Mouse (Mus musculus): Measurements from ENCODE around the gene Zfp69.

Zfp69 gene

GRCm38 (mm10) chr4:120925386-120925785, 26.1 kb downstream of the Zfp69 start:
- DNase-seq (ENCODE audit: low read depth, low spot score), result peak; percentile 70

GRCm38 (mm10) chr4:120924554-120925299, 26.8 kb downstream of the Zfp69 start, which contains the start of gene Exo5:
Gene Exo5 (minus strand): TSS chr4:120925017.
- peak; percentile 95 for DNase-seq (ENCODE audit: low read depth, low spot score)

- DNase-seq (ENCODE audit: low read depth, low spot score), result no peak
These were observed 30.0 kb downstream of the Zfp69 start for GRCm38 (mm10) chr4:120921461-120921860.

- no peak for DNase-seq (ENCODE audit: low read depth, low spot score)
These were observed 37.0 kb downstream of the Zfp69 start for GRCm38 (mm10) chr4:120914501-120914900.

- no peak for DNase-seq (ENCODE audit: low read depth, low spot score)
These were observed 37.6 kb downstream of the Zfp69 start for GRCm38 (mm10) chr4:120913861-120914260.

GRCm38 (mm10) chr4:120913443-120913842, 38.1 kb downstream of the Zfp69 start:
- DNase-seq (ENCODE audit: low read depth, low spot score), result no peak

- no peak for DNase-seq (ENCODE audit: low read depth, low spot score)
These were observed 38.6 kb downstream of the Zfp69 start for GRCm38 (mm10) chr4:120912866-120913265.

GRCm38 (mm10) chr4:120911086-120911485, 40.4 kb downstream of the Zfp69 start:
- DNase-seq (ENCODE audit: low read depth, low spot score), result no peak

GRCm38 (mm10) chr4:120909558-120910150, 41.8 kb downstream of the Zfp69 start:
- DNase-seq (ENCODE audit: low read depth, low spot score), result peak; percentile 88

GRCm38 (mm10) chr4:120905644-120906043, 45.9 kb downstream of the Zfp69 start:
- DNase-seq (ENCODE audit: low read depth, low spot score), result no peak

GRCm38 (mm10) chr4:120904533-120904932, 47.0 kb downstream of the Zfp69 start:
- DNase-seq (ENCODE audit: low read depth, low spot score), result no peak

- no peak for DNase-seq (ENCODE audit: low read depth, low spot score)
These were observed 55.5 kb downstream of the Zfp69 start for GRCm38 (mm10) chr4:120895810-120896584.

GRCm38 (mm10) chr4:120895226-120895625, 56.3 kb downstream of the Zfp69 start:
- no peak for DNase-seq (ENCODE audit: low read depth, low spot score)

GRCm38 (mm10) chr4:120894584-120894983, 56.9 kb downstream of the Zfp69 start:
- no peak for DNase-seq (ENCODE audit: low read depth, low spot score)

- no peak for DNase-seq (ENCODE audit: low read depth, low spot score)
These were observed 57.7 kb downstream of the Zfp69 start for GRCm38 (mm10) chr4:120893656-120894401.

GRCm38 (mm10) chr4:120892516-120892915, 59.0 kb downstream of the Zfp69 start:
- DNase-seq (ENCODE audit: low read depth, low spot score), result no peak

GRCm38 (mm10) chr4:120891960-120892359, 59.5 kb downstream of the Zfp69 start:
- no peak for DNase-seq (ENCODE audit: low read depth, low spot score)

GRCm38 (mm10) chr4:120890754-120891440, 60.6 kb downstream of the Zfp69 start:
- DNase-seq (ENCODE audit: low read depth, low spot score), result no peak

- no peak for DNase-seq (ENCODE audit: low read depth, low spot score)
These were observed 62.6 kb downstream of the Zfp69 start for GRCm38 (mm10) chr4:120888884-120889283.

- peak; percentile 72 for DNase-seq (ENCODE audit: low read depth, low spot score)
These were observed 64.0 kb downstream of the Zfp69 start for GRCm38 (mm10) chr4:120887381-120888112.
